Mouse (Mus musculus) kidney, embryonic 16.5 days (tissue): ENCODE data around the gene Heatr1. TPM values are rescaled to one million over a fixed set of nuclear protein-coding genes. Genes with fewer than 3 reads are reported as not detected.

Experiments
- ATAC-seq: fragments of 200-750 bp; cut with Nextera tagmentation; 2 replicates; pipeline ENCODE4 v1.8.0; 2017; ENCODE audit warnings: moderate TSS enrichment; ENCODE audit not compliant: low FRiP score, low TSS enrichment
- H3K27ac ChIP-seq: fragments of 300-500 bp; sonication (generic); 2 replicates; pipeline ENCODE4 v1.5.1; 2014; ENCODE audit warnings: low read length
- H3K27me3 ChIP-seq: fragments of 300-500 bp; sonication (generic); 2 replicates; pipeline ENCODE4 v1.6.1; 2014; ENCODE audit warnings: low read length, control low read depth, mixed read lengths; ENCODE audit not compliant: insufficient read depth
- H3K36me3 ChIP-seq: fragments of 300-500 bp; sonication (generic); 2 replicates; pipeline ENCODE4 v1.6.1; 2014; ENCODE audit warnings: low read length, control low read depth, mixed read lengths; ENCODE audit not compliant: insufficient read depth
- H3K4me1 ChIP-seq: fragments of 300-500 bp; sonication (generic); 2 replicates; pipeline ENCODE4 v1.6.1; 2014; ENCODE audit warnings: low read length, control low read depth, mixed read lengths; ENCODE audit not compliant: insufficient read depth
- H3K4me2 ChIP-seq: fragments of 300-500 bp; sonication (generic); replicated peaks from 2 replicates; pipeline ENCODE4 v1.6.1; 2014; ENCODE audit warnings: low read depth, low read length
- H3K4me3 ChIP-seq: fragments of 300-500 bp; sonication (generic); 2 replicates; pipeline ENCODE4 v1.5.1; 2014; ENCODE audit warnings: mild to moderate bottlenecking, low read length
- H3K9ac ChIP-seq: fragments of 300-500 bp; sonication (generic); replicated peaks from 2 replicates; pipeline ENCODE4 v1.6.1; 2014; ENCODE audit warnings: low read length
- H3K9me3 ChIP-seq: fragments of 300-500 bp; sonication (generic); 2 replicates; pipeline ENCODE4 v1.6.1; 2016; ENCODE audit warnings: low read length, control low read depth
- WGBS: fragments of 180-500 bp; shearing (Covaris S2); extraction: QIAGEN DNeasy Blood & Tissue Kit; methylation state at CpG from one replicate; pipeline ENCODE4 v1.1.7; 2014; 5-methylcytosine and 5-hydroxymethylcytosine counted together
- polyA plus RNA-seq: library from polyadenylated mRNA; unstranded; fragments of >200 nt; fragmentation: Nextera tagmentation; extraction: Ambion mirVana; gene quantifications from 2 replicates; pipeline ENCODE4 v1.2.1, GENCODE M21; 2015

The Heatr1 gene
- polyA plus RNA-seq, 1 experiment from 2014 or later: 19.3 TPM

GRCm38 (mm10) chr13:12376778-12377177 lies 18.0 kb upstream of the Heatr1 start:
- Histone ChIP-seq H3K36me3 (no peaks in the 10 kb centered on the region), H3K9me3 (peaks cover 3% of the 10 kb centered on the region; the same call in 1 of the 2 replicates), H3K27ac (no peak overlapping the region), H3K4me2 (no peak overlapping the region), H3K9ac (no peak overlapping the region), H3K4me3 (no peak overlapping the region), H3K27me3 (no peaks in the 10 kb centered on the region), H3K4me1 (no peaks in the 10 kb centered on the region)
- WGBS: 50% methylated on average over 1 of the region's 1 CpGs
- no peak for ATAC-seq

- Histone ChIP-seq H3K27me3 (no peaks in the 10 kb centered on the region), H3K4me3 (no peak overlapping the region), H3K9ac (no peak overlapping the region), H3K9me3 (0 out of 2 replicates have a peak, but pooled peaks cover 3% of the 10 kb centered on the region), H3K4me1 (no peaks in the 10 kb centered on the region), H3K4me2 (no peak overlapping the region), H3K27ac (no peak overlapping the region), H3K36me3 (no peaks in the 10 kb centered on the region)
- ATAC-seq: no peak
These were observed 10.0 kb upstream of the Heatr1 start for GRCm38 (mm10) chr13:12384796-12385195.

DNA sequence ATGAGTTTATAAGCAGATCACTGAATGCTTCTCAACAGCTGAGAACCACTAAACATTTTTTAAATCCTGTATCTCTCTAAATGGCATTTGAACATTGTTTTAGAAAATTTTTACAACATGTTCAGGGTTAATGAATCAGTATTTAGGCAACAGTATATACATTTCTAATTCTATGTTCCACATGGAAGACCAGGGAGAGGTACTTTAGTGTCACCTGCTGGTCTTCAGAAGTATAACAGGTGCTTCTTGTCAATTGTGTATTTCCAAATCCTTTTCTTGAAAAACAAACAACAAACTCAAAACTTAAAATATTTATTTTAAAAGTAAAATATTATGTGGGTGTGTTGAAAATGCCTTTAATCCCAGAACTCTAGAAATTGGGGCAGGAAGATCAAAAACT lies 8.5 kb upstream of the Heatr1 start:
- H3K9ac ChIP-seq: no peak overlapping the region
- H3K27me3 ChIP-seq: no peaks in the 10 kb centered on the region
- 0 out of 2 replicates have a peak, but pooled peaks cover 3% of the 10 kb centered on the region for H3K9me3 ChIP-seq
- no peaks in the 10 kb centered on the region for H3K36me3 ChIP-seq
- H3K4me1 ChIP-seq: no peaks in the 10 kb centered on the region
- no peak for ATAC-seq
- H3K4me2 ChIP-seq: no peak overlapping the region
- no peak overlapping the region for H3K27ac ChIP-seq
- no peak overlapping the region for H3K4me3 ChIP-seq

GRCm38 (mm10) chr13:12395571-12395970 lies 744 bp downstream of the Heatr1 start:
- under 1% methylated on average over 23 of the region's 23 CpGs for WGBS
- Histone ChIP-seq H3K9me3 (no peaks in the 10 kb centered on the region), H3K4me3 (peak overlapping the region; percentile 94), H3K4me2 (peak overlapping the region; percentile 96), H3K36me3 (peaks cover 24% of the 10 kb centered on the region), H3K4me1 (peaks cover 10% of the 10 kb centered on the region), H3K27me3 (0 out of 2 replicates have a peak, but pooled peaks cover 2% of the 10 kb centered on the region), H3K27ac (no peak overlapping the region), H3K9ac (peak overlapping the region; percentile 75)
- ATAC-seq: no peak; the same call in 1 of the 2 replicates

- Histone ChIP-seq H3K36me3 (peaks cover 48% of the 10 kb centered on the region), H3K4me2 (no peak overlapping the region), H3K9me3 (no peaks in the 10 kb centered on the region), H3K4me3 (no peak overlapping the region), H3K27me3 (no peaks in the 10 kb centered on the region), H3K27ac (no peak overlapping the region), H3K4me1 (no peaks in the 10 kb centered on the region), H3K9ac (no peak overlapping the region)
- 93% methylated on average over 9 of the region's 9 CpGs for WGBS
- no peak for ATAC-seq
These were observed 13.7 kb downstream of the Heatr1 start for GRCm38 (mm10) chr13:12408343-12409066.

DNA sequence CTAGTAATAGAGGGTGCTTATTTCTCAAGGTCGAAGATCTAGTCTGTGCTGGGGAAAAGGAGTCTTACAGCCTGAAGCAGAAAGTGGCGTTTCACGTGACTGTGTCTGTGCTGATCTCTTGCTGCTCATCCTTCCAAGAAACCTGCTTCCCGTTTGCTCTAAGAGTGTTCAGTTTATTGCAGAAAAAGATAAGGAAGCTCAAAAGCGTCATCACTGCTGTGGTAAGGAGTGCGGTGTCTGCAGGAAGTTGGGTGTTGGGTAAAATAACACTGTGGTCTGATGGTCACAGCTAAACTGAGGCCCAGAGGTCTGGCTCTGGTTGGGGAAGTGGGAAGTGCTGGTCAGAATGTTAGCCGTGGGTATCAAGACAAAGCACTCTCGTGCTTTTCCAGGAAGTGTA lies 17.2 kb downstream of the Heatr1 start:
- no peak for ATAC-seq
- Histone ChIP-seq H3K9me3 (no peaks in the 10 kb centered on the region), H3K4me2 (no peak overlapping the region), H3K27me3 (no peaks in the 10 kb centered on the region), H3K4me1 (no peaks in the 10 kb centered on the region), H3K4me3 (no peak overlapping the region), H3K36me3 (peaks cover 46% of the 10 kb centered on the region), H3K27ac (no peak overlapping the region), H3K9ac (no peak overlapping the region)
- WGBS: 89% methylated on average over 8 of the region's 8 CpGs

DNA sequence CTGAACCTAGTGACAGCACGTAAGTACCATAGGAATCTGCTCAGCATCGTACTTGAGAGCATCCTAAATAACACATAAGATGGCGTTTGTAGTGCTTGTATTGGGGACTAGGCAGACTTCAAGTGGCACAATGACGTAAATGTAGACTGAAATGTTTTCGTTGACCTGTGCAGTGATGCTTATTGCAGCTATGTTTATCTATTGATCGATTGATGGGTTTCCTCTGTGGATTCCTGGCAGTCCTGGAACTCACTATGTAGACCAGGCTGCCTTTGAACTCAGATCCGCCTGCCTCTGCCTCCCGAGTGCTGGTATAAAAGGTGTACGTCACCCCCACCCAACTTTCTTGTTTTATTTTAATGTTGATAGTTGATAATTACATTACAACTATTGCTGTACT lies 25.8 kb downstream of the Heatr1 start:
- Histone ChIP-seq H3K9me3 (no peaks in the 10 kb centered on the region), H3K4me3 (no peak overlapping the region), H3K4me2 (no peak overlapping the region), H3K9ac (no peak overlapping the region), H3K4me1 (no peaks in the 10 kb centered on the region), H3K27me3 (no peaks in the 10 kb centered on the region), H3K27ac (no peak overlapping the region), H3K36me3 (peaks cover 80% of the 10 kb centered on the region)
- no peak for ATAC-seq
- WGBS: 94% methylated on average over 9 of the region's 9 CpGs

DNA sequence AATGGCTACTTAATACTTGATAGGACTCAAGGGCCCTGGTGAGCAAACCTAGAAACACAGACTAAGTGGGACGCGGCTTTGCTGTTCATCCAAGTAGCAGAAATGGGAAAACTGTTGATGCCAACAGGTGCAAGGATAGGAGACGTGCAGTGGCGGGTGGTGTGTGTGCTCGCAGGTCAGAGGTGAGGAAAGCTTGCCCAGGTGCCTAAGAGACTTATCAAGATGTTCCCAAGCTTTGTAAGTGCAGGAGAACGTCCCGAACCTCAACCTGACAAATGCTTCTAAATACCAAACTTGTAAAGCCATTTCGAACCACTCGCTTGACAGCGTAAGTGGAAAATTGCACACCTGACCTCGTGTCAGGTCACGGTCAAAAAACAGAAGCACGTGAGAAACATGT lies 33.7 kb downstream of the Heatr1 start:
- H3K36me3 ChIP-seq: peaks cover 77% of the 10 kb centered on the region

DNA sequence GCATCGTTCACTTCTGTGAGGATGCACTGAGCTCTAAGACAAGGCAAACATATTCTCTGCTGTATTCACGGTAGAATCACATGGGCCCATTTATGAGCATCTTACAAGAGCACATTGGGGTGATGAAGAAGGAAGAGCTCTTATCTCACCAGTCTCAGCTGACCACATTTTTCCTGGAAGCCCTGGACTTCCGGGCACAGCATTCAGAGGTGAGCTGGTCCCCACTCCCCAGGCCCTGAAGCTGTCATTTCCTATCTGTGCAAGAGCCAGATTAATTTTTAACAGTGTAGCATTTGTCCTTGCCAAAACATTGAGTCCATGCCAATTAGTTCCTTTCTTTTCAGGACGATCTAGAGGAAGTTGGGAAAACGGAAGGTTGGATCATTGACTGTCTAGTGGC lies 39.0 kb downstream of the Heatr1 start:
- no peak for ATAC-seq
- no peaks in the 10 kb centered on the region for H3K9me3 ChIP-seq
- H3K9ac ChIP-seq: no peak overlapping the region
- no peaks in the 10 kb centered on the region for H3K4me1 ChIP-seq
- no peak overlapping the region for H3K4me2 ChIP-seq
- peaks cover 73% of the 10 kb centered on the region for H3K36me3 ChIP-seq
- WGBS: 89% methylated on average over 5 of the region's 5 CpGs
- no peak overlapping the region for H3K4me3 ChIP-seq
- no peaks in the 10 kb centered on the region for H3K27me3 ChIP-seq
- no peak overlapping the region for H3K27ac ChIP-seq

More for the DNA sequence above, 33.7 kb downstream of the Heatr1 start:
- no peak overlapping the region for H3K4me3 ChIP-seq
- no peaks in the 10 kb centered on the region for H3K9me3 ChIP-seq
- no peak overlapping the region for H3K27ac ChIP-seq
- no peaks in the 10 kb centered on the region for H3K27me3 ChIP-seq
- 95% methylated on average over 13 of the region's 13 CpGs for WGBS
- no peaks in the 10 kb centered on the region for H3K4me1 ChIP-seq
- no peak overlapping the region for H3K4me2 ChIP-seq
- no peak overlapping the region for H3K9ac ChIP-seq
- ATAC-seq: no peak

- Histone ChIP-seq H3K27me3 (no peaks in the 10 kb centered on the region), H3K9me3 (no peaks in the 10 kb centered on the region), H3K9ac (no peak overlapping the region), H3K4me1 (no peaks in the 10 kb centered on the region), H3K4me2 (no peak overlapping the region), H3K4me3 (no peak overlapping the region), H3K36me3 (peaks cover 51% of the 10 kb centered on the region), H3K27ac (no peak overlapping the region)
- ATAC-seq: no peak
- WGBS: 95% methylated on average over 3 of the region's 3 CpGs
These were observed 44.8 kb downstream of the Heatr1 start for GRCm38 (mm10) chr13:12439586-12439985.
